Mouse (Mus musculus) CD4-positive, CD25-positive, alpha-beta regulatory T cell, adult 9 weeks (primary cell): ENCODE measurements around the gene Armc2. TPM values are rescaled to one million over a fixed set of nuclear protein-coding genes. Genes with fewer than 3 reads are reported as not detected.

Source experiments
- polyA plus RNA-seq: library from polyadenylated mRNA; unstranded; fragments of 100-300 nt; shearing (Covaris generic); gene quantifications from one replicate; pipeline ENCODE4 v1.2.1, GENCODE M21; 2017

The Armc2 gene
- polyA plus RNA-seq = 0.38 TPM

DNA sequence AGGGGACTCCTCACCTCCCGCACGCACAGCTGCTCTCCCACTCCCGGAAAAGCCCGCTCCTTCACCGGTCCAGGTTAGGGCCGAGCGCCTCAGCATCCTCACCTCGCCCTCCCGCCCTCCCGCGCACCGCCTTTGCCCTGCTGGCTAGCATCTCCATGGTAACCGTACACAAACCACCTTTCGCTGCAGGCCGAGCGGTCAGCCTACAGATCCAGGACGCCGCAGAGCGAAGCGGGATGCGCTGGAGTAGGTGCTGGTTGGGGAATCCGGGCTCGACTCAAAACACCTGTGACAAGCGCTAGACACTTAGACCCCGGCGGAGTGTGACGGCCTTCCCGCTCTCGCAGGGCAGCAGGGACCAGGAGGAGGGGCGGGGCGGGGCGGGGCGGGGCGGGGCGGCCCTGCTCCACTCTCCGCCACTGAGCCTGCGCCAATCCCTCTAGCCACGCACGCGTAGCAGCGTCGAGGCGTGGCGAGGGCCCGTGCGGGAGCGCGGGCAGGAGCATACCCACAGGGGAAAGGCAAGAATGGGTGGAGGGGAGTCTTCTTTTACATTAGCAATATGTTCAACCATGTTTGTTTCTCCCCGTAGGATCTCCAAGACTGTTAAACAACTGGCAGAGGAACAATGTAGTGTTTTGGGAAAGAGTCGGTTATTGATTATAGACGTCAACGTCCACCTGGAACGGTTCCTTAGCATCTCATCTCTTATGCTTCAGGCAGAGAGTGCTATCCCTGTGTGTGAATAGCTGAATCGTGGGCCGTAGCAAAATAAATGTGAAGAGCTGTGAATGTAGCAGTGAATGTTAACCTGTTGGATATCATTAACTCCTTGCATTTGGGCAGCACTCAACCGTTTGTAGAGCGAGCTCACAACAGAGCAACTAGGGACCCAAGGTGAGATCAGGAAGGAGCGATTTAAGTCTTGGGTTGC lies at the start of gene Armc2:
Gene Armc2, minus strand, starts transcription at position 427 of the 934 bp plus-strand sequence.

Other genes starting within 250 kb of the Armc2 start
- gene Cep57l1, start 208.6 kb downstream of the Armc2 start, polyA plus RNA-seq = 23.6 TPM
- 143 TPM for gene Sesn1, start 208.5 kb downstream of the Armc2 start, polyA plus RNA-seq